Mouse (Mus musculus) kidney, embryonic 16.5 days (tissue): ENCODE results near the gene B4galnt2. TPM values are rescaled to one million over a fixed set of nuclear protein-coding genes. Genes with fewer than 3 reads are reported as not detected.
A peak's percentile ranks its signal among the peaks of the same experiment; 100 is the strongest.

Experiments
- ATAC-seq: fragments of 200-750 bp; cut with Nextera tagmentation; 2 replicates; pipeline ENCODE4 v1.8.0; 2017; ENCODE audit warnings: moderate TSS enrichment; ENCODE audit not compliant: low FRiP score, low TSS enrichment
- H3K27ac ChIP-seq: fragments of 300-500 bp; sonication (generic); 2 replicates; pipeline ENCODE4 v1.5.1; 2014; ENCODE audit warnings: low read length
- H3K27me3 ChIP-seq: fragments of 300-500 bp; sonication (generic); 2 replicates; pipeline ENCODE4 v1.6.1; 2014; ENCODE audit warnings: low read length, control low read depth, mixed read lengths; ENCODE audit not compliant: insufficient read depth
- H3K36me3 ChIP-seq: fragments of 300-500 bp; sonication (generic); 2 replicates; pipeline ENCODE4 v1.6.1; 2014; ENCODE audit warnings: low read length, control low read depth, mixed read lengths; ENCODE audit not compliant: insufficient read depth
- H3K4me1 ChIP-seq: fragments of 300-500 bp; sonication (generic); 2 replicates; pipeline ENCODE4 v1.6.1; 2014; ENCODE audit warnings: low read length, control low read depth, mixed read lengths; ENCODE audit not compliant: insufficient read depth
- H3K4me2 ChIP-seq: fragments of 300-500 bp; sonication (generic); replicated peaks from 2 replicates; pipeline ENCODE4 v1.6.1; 2014; ENCODE audit warnings: low read depth, low read length
- H3K4me3 ChIP-seq: fragments of 300-500 bp; sonication (generic); 2 replicates; pipeline ENCODE4 v1.5.1; 2014; ENCODE audit warnings: mild to moderate bottlenecking, low read length
- H3K9ac ChIP-seq: fragments of 300-500 bp; sonication (generic); replicated peaks from 2 replicates; pipeline ENCODE4 v1.6.1; 2014; ENCODE audit warnings: low read length
- H3K9me3 ChIP-seq: fragments of 300-500 bp; sonication (generic); 2 replicates; pipeline ENCODE4 v1.6.1; 2016; ENCODE audit warnings: low read length, control low read depth
- WGBS: fragments of 180-500 bp; shearing (Covaris S2); extraction: QIAGEN DNeasy Blood & Tissue Kit; methylation state at CpG from one replicate; pipeline ENCODE4 v1.1.7; 2014; 5-methylcytosine and 5-hydroxymethylcytosine counted together
- polyA plus RNA-seq: library from polyadenylated mRNA; unstranded; fragments of >200 nt; fragmentation: Nextera tagmentation; extraction: Ambion mirVana; gene quantifications from 2 replicates; pipeline ENCODE4 v1.2.1, GENCODE M21; 2015

Gene B4galnt2
- polyA plus RNA-seq, 1 experiment from 2014 or later, result 1.4 TPM

- peak overlapping the region; percentile 37 for H3K4me2 ChIP-seq
- no peaks in the 10 kb centered on the region for H3K36me3 ChIP-seq
- no peak for ATAC-seq
- peak overlapping the region; percentile 74 for H3K27ac ChIP-seq
- peak overlapping the region; percentile 16; the same call in 1 of the 2 replicates for H3K4me3 ChIP-seq
- 62% methylated on average over 5 of the region's 5 CpGs for WGBS
- no peaks in the 10 kb centered on the region for H3K9me3 ChIP-seq
- H3K4me1 ChIP-seq, result peaks cover 10% of the 10 kb centered on the region
- no peaks in the 10 kb centered on the region for H3K27me3 ChIP-seq
- no peak overlapping the region for H3K9ac ChIP-seq
Observed at GRCm38 (mm10) chr11:95842953-95843352, 71.7 kb downstream of the B4galnt2 start.

GRCm38 (mm10) chr11:95842074-95842681 lies 72.5 kb downstream of the B4galnt2 start, which contains the start of gene Abi3:
TSS of gene Abi3 (minus strand) at chr11:95842476.
- peak within 1 kb of the TSS; percentile 50 for H3K9ac ChIP-seq
- H3K27ac ChIP-seq, result peak within 1 kb of the TSS; percentile 74
- peak within 1 kb of the TSS; percentile 37 for H3K4me3 ChIP-seq
- 11% methylated on average over 11 of the region's 11 CpGs for WGBS
- peak; percentile 77 for ATAC-seq
- H3K36me3 ChIP-seq, result no peaks in the 10 kb centered on the region
- H3K4me2 ChIP-seq, result peak within 1 kb of the TSS; percentile 39
- peaks cover 14% of the 10 kb centered on the region for H3K4me1 ChIP-seq
- no peaks in the 10 kb centered on the region for H3K9me3 ChIP-seq
- no peaks in the 10 kb centered on the region; the same call in 1 of the 2 replicates for H3K27me3 ChIP-seq

GRCm38 (mm10) chr11:95841498-95841830 lies 73.2 kb downstream of the B4galnt2 start:
- Histone ChIP-seq H3K27ac (peak overlapping the region; percentile 72), H3K36me3 (no peaks in the 10 kb centered on the region), H3K27me3 (no peaks in the 10 kb centered on the region; the same call in 1 of the 2 replicates), H3K9ac (peak overlapping the region; percentile 50), H3K4me2 (peak overlapping the region; percentile 39), H3K4me1 (peaks cover 18% of the 10 kb centered on the region), H3K4me3 (peak overlapping the region; percentile 37), H3K9me3 (no peaks in the 10 kb centered on the region)
- no peak for ATAC-seq
- 58% methylated on average over 10 of the region's 10 CpGs for WGBS

GRCm38 (mm10) chr11:95840694-95841497 lies 73.8 kb downstream of the B4galnt2 start:
- no peaks in the 10 kb centered on the region for H3K36me3 ChIP-seq
- peaks cover 24% of the 10 kb centered on the region for H3K4me1 ChIP-seq
- peak overlapping the region; percentile 50 for H3K9ac ChIP-seq
- 76% methylated on average over 5 of the region's 5 CpGs for WGBS
- H3K4me3 ChIP-seq, result peak overlapping the region; percentile 37
- ATAC-seq, result no peak
- peak overlapping the region; percentile 39 for H3K4me2 ChIP-seq
- no peaks in the 10 kb centered on the region for H3K9me3 ChIP-seq
- peaks cover 5% of the 10 kb centered on the region for H3K27me3 ChIP-seq
- H3K27ac ChIP-seq, result peak overlapping the region; percentile 72; the same call in 1 of the 2 replicates

DNA sequence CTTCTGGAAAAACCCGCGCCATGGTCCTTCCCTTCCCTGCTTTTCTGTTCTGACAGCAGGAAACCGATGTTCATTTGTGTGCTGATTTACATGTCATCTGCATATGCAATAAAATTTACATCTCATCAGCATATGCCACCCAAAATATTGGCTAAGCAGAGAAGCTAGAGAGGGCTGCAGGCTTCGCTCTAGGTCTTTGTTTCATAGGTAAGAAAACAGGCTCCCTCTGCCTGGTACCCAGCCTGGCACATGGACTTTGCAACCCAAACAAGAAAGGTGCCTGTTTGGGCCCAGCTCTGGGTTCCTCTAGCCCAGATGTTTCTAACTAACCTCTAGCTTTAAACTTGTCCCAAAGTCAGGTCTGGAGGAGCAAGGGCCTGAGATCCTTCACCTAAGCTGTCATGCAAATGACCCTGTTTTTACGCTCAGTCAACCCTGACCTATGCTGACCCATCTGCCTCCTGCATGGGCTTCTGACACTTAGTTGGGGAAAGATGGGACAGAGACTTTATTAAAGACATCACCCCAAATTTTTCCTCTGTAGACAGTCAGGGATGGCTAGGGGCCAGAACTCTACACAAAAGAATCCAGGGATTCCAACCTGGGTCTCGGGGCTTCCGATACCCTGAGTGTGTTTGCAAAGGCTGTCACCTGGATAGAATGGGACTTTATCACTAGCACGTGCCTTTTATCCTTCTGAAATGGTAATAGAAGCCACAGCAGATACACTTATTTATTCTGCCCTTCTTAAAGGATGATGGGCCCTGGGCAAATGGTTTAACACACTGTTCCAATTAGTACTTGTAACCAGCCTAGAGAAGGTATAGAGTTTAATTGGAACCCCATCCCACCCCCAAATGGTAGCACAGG lies 75.5 kb downstream of the B4galnt2 start:
- H3K9ac ChIP-seq, result no peak overlapping the region
- H3K27me3 ChIP-seq, result peaks cover 17% of the 10 kb centered on the region
- peaks cover 40% of the 10 kb centered on the region for H3K4me1 ChIP-seq
- H3K4me3 ChIP-seq, result no peak overlapping the region
- no peaks in the 10 kb centered on the region for H3K36me3 ChIP-seq
- no peak for ATAC-seq
- H3K27ac ChIP-seq, result no peak overlapping the region
- H3K9me3 ChIP-seq, result no peaks in the 10 kb centered on the region
- no peak overlapping the region for H3K4me2 ChIP-seq
- 72% methylated on average over 8 of the region's 8 CpGs for WGBS

- Histone ChIP-seq H3K27ac (no peak overlapping the region), H3K9ac (no peak overlapping the region), H3K9me3 (no peaks in the 10 kb centered on the region), H3K4me3 (no peak overlapping the region), H3K27me3 (peaks cover 24% of the 10 kb centered on the region), H3K4me1 (peaks cover 47% of the 10 kb centered on the region), H3K4me2 (no peak overlapping the region), H3K36me3 (no peaks in the 10 kb centered on the region)
- 75% methylated on average over 4 of the region's 4 CpGs for WGBS
- ATAC-seq, result no peak
Observed at GRCm38 (mm10) chr11:95838598-95838997, 76.1 kb downstream of the B4galnt2 start.

DNA sequence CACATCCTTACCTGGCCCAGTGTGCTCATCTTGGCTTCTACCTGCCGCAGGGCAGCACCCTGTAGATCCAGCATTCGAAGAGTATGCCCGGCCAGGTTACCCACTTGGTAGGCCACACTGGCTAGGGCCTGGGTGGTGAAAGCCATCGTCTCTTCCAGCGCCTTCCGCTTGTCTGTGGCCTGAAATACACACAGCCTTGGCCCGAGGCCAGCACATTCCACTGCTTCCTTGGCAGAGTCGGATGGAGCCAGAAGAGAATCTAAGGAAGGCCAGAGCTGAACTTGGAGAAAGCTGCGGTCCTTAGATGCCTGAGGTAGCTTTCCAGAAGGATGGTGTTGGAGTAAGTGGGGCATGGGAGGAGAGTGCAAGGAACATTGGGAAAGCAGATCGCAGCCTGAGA lies 77.6 kb downstream of the B4galnt2 start, which contains the start of gene Gngt2:
TSS of gene Gngt2 (plus strand) at position 158 of the 400 bp plus-strand sequence.
- peak within 1 kb of the TSS; percentile 17; the same call in 1 of the 2 replicates for H3K4me2 ChIP-seq
- H3K4me3 ChIP-seq, result 0 out of 2 replicates have a peak within 1 kb of the TSS, but pooled peaks have one; percentile 1
- peaks cover 39% of the 10 kb centered on the region for H3K27me3 ChIP-seq
- no peak within 1 kb of the TSS for H3K9ac ChIP-seq
- 53% methylated on average over 10 of the region's 10 CpGs for WGBS
- peak within 1 kb of the TSS; percentile 70 for H3K27ac ChIP-seq
- no peaks in the 10 kb centered on the region for H3K36me3 ChIP-seq
- peak; percentile 14; the same call in 1 of the 2 replicates for ATAC-seq
- H3K9me3 ChIP-seq, result no peaks in the 10 kb centered on the region
- H3K4me1 ChIP-seq, result peaks cover 45% of the 10 kb centered on the region

DNA sequence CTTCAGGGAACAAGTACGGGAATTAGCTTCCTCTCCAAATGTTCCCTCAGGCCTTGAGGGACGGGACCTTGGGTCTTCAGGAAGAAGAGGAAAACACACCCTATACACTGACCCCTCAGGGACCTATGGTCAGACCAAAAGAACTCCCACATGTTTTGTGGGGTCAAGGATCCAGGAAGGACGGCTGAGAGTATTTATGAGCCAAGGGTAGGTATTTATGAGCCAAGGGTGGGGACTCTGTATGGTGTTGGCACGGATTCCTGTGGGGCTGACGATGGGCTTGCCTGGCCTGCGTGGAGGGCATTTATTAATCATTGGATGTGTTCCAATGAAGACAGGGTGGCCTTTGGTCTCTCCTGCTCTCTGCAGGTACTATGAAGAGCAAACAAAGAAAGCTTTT lies 78.3 kb downstream of the B4galnt2 start:
- Histone ChIP-seq H3K9ac (no peak overlapping the region), H3K4me3 (no peak overlapping the region), H3K4me2 (no peak overlapping the region), H3K36me3 (no peaks in the 10 kb centered on the region), H3K27me3 (peaks cover 45% of the 10 kb centered on the region), H3K9me3 (no peaks in the 10 kb centered on the region), H3K27ac (no peak overlapping the region; the same call in 1 of the 2 replicates), H3K4me1 (peaks cover 44% of the 10 kb centered on the region)
- no peak for ATAC-seq
- WGBS, result 31% methylated on average over 6 of the region's 6 CpGs

DNA sequence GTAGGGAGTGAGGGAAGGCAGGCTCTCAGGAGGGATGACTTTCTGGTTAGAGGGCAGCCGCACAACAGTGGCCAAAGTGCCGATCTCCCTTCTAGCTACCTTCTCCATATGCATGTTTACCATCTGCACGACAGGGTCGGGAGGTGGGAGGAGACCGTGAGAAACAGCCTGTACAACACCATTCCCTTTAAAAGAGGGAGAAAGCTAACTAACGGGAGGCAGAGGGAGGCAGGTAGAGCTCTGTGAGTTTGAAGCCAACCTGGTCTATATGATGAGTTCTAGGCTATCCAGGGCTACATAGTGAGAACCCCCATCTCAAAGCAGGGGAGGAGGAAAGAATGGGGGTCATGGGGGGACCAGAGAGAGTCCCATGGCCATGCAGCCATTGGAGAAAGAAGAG lies 78.9 kb downstream of the B4galnt2 start:
- no peaks in the 10 kb centered on the region for H3K36me3 ChIP-seq
- H3K27ac ChIP-seq, result peak overlapping the region; percentile 9; the same call in 1 of the 2 replicates
- H3K4me1 ChIP-seq, result peaks cover 50% of the 10 kb centered on the region
- peaks cover 51% of the 10 kb centered on the region for H3K27me3 ChIP-seq
- no peaks in the 10 kb centered on the region for H3K9me3 ChIP-seq
- H3K4me2 ChIP-seq, result no peak overlapping the region
- no peak overlapping the region for H3K4me3 ChIP-seq
- no peak overlapping the region for H3K9ac ChIP-seq
- ATAC-seq, result no peak
- WGBS, result 30% methylated on average over 6 of the region's 6 CpGs
